Mouse (Mus musculus) kidney, adult 2 months (tissue): Measurements from ENCODE around the gene Gne.

Experiments
- CTCF ChIP-seq: fragments of 200-500 bp; conservative IDR thresholded peaks from 2 replicates; pipeline ENCODE4 v1.5.1; 2011; ENCODE audit warnings: low read depth, mild to moderate bottlenecking, control low read depth, low read length, moderate library complexity, mixed read lengths; ENCODE audit not compliant: insufficient read depth, insufficient read length
- POLR2A ChIP-seq: fragments of 200-500 bp; IDR thresholded peaks from one replicate; pipeline ENCODE4 v1.6.1; 2011; ENCODE audit warnings: low read depth, low read length, control low read depth

GRCm38 (mm10) chr4:44042429-44042828 is 41.5 kb downstream of the Gne start:
- TF ChIP-seq CTCF: no peak
- TF ChIP-seq POLR2A: no peak
